Mouse (Mus musculus) bone marrow macrophage, adult 2 months (primary cell): ENCODE results near the gene Cyp2g1.
"Not testable (repeated sequence)": the region's sequence is repeated elsewhere in the genome, so short reads cannot be mapped to it uniquely, and the experiment has no call there.

Experiments used
- CTCF ChIP-seq: IDR thresholded peaks from 2 replicates; pipeline ENCODE4 v1.5.1; 2012; ENCODE audit warnings: low read depth, mild to moderate bottlenecking, low read length, moderate library complexity
- POLR2A ChIP-seq: IDR thresholded peaks from 2 replicates; pipeline ENCODE4 v1.6.1; 2012; ENCODE audit warnings: mild to moderate bottlenecking, low read depth, low read length, borderline replicate concordance

- not testable (repeated sequence) for TF ChIP-seq CTCF, POLR2A
Measured at GRCm38 (mm10) chr7:26835059-26835458, 26.4 kb downstream of the Cyp2g1 start, which contains the start of gene Cyp2a5.
